Mouse (Mus musculus) retina, postnatal 1 day (tissue): ENCODE results near the gene Spen.

Source experiments
- DNase-seq: peaks from one replicate; pipeline ENCODE4 v3.0.0-alpha.2; 2012

The Spen gene

GRCm38 (mm10) chr4:141419398-141420191 is 118.8 kb downstream of the Spen start:
- DNase-seq: peak; percentile 18
